Mouse (Mus musculus): ENCODE results near the gene Tbc1d5.

GRCm38 (mm10) chr17:50908160-50908559 is 271.0 kb downstream of the Tbc1d5 start:
- no peak for TF ChIP-seq GATA1 (IDR thresholded peaks at IDR 0.05; ENCODE audit: borderline replicate concordance, low read length)
- no peak for TF ChIP-seq FLI1 (IDR thresholded peaks at IDR 0.05; ENCODE audit: low read length)

Data from megakaryocyte, embryonic 14.5 days (primary cell).